Mouse (Mus musculus) erythroblast, embryonic 14.5 days (primary cell): Measurements from ENCODE around the gene Rln3.

ENCODE experiments used
- GATA1 ChIP-seq: IDR thresholded peaks from 2 replicates; pipeline ENCODE4 v1.6.1; 2012; ENCODE audit warnings: low read length, inconsistent platforms, mixed read lengths
- TAL1 ChIP-seq: IDR thresholded peaks from 3 replicates; pipeline ENCODE4 v1.6.1; 2012; ENCODE audit warnings: low read length, inconsistent platforms, mixed read lengths

DNA sequence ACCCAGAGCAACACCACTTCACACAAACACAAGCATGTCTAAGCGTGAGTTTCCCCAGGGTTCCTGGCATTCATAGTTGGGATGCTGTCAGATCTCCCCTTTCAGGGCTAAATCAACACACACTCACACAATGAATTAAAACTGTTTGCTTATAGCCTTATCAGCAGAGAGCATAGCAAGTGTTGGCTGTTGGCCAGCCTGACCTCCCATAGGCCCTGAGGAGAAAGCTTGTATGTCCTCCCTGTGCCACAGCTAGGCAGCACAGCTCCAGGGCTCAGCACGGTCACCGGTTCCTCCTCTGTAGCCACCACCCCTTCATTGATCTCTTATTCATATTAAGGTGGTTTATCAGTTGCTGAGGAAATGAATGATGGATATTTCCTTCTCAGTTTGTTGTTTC, 7.9 kb upstream of the Rln3 start:
- TF ChIP-seq TAL1 (no peak), GATA1 (no peak)
